Mouse (Mus musculus) frontal cortex, postnatal 25 days (tissue): ENCODE measurements around the gene Hey2.

Experiments
- DNase-seq, 2 experiments: peaks; one replicate each; pipeline ENCODE4 v3.0.0; 2022; ENCODE audit warnings: low spot score in 2 of 2

Hey2 gene

DNA sequence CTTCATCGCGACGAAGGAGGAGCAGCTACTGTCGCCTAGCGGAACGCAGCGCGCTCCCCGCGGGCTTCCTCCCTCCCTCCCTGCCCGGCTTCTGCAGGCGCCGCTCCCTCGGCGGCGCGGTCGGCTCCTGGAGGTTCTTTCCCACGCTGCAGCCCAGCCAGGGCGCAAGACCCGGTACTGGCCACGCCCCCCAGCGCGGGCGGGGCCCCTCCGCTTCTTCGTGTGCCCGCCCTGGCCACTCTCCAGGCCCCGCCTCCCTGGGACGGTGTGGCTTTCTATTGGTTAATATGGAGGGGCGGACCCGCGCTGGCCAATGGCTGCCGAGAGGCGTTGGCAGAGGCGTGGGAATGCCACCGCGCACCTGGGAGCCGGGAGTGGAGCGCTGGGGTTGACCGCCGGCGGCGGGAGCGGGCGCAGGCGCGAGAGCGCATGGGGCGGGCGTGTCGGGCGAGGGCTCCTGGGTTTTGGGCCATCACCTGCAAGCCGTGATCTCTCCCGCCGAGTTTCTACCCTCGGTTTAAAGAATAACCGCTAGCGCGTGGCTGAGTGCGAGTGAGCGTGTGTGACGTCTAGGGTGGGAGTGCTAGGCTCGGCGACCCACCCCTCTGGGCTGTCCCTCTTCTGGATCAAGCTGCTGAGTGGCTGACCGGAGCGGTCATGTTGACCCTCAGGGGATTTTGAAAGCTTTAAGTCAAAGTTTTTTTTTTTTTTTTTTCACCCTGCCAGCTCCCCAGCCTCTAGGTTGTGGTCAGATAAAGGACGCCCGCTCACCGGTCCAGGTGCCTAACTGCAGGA is at the start of gene Hey2:
Gene Hey2, minus strand, starts transcription at position 159 of the 795 bp plus-strand sequence.
- DNase-seq: peak; percentile 93 to 98

GRCm38 (mm10) chr10:30883085-30883760 is 40.6 kb upstream of the Hey2 start:
- DNase-seq: no peak

DNA sequence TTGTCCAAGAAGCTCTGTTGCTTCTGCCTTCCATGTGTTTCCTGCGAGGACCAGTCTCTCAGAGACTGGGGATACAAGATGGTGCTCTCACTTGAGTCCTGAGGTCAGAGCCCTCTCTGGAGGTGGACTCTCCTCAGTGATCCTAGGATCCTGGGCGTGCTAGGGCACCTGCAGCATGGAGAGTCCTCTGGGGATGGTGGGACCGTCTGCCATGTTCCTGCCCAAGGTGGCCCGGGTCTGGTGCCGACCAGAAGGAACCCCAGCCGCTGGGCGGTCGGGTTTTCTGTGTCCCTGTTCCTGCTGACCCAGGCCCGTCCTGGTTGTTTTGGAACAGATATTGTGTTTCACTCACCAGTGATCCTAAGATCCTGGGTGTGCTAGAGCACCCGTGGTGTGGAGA is 38.5 kb upstream of the Hey2 start:
- no peak for DNase-seq

DNA sequence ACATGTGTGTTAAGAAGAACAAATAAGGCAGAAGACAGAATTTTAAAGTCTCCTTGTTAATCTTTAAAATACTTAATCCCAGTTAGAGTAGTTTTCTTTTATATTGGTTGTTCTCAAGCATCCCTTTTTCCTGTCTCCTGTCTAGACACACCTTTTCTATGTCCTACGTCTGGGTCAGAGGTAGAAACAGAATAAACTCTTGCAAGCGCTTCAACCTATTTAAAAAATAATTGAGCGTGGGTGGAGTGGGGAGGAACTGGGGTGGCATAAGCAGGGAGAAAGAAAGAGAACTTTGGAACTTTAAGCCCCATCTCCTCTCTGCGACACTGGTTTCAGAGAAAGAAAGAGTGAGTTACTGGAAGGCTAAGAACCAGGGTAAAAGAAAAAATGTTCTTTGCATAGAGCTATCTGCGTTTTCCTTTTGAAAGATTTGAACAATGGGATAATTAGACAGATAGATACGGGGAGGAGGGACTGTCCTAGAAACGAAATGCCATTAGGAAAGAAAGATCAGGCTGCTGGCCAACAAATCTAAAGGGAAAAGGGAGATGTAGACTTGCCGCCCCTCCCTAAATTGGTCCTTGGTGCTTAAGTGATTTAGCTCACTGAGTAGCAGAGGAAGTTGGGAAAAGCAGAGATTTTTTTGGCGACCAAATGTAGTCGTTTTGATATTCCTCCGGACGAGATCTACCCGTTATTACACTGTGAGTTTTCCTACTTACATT is 2.7 kb upstream of the Hey2 start:
- no peak for DNase-seq

- DNase-seq: no peak
Measured at GRCm38 (mm10) chr10:30844191-30845010, 1.8 kb upstream of the Hey2 start.

- DNase-seq: no peak
Measured at GRCm38 (mm10) chr10:30843438-30844190, 1.0 kb upstream of the Hey2 start.

GRCm38 (mm10) chr10:30842228-30842627 is 373 bp downstream of the Hey2 start:
- DNase-seq: no peak

DNA sequence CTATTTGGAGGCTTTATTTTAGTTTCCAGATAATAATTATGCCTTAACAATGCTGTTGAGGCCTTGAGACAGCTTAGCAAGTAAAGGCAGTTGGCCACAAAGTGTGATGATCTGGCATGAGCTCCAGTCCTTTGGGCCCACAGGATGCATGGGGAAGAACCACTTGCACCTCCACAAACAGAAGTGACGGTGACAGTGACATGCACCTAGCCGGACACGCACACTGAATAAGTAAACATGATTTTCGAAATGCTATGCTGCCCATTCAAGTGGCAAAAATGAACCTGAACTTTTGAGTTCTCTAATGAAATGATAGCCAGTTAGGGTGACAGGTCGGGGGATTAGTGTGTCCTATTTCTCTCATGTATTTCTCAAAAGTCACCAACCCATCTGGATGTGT is 1.8 kb downstream of the Hey2 start:
- no peak for DNase-seq

DNA sequence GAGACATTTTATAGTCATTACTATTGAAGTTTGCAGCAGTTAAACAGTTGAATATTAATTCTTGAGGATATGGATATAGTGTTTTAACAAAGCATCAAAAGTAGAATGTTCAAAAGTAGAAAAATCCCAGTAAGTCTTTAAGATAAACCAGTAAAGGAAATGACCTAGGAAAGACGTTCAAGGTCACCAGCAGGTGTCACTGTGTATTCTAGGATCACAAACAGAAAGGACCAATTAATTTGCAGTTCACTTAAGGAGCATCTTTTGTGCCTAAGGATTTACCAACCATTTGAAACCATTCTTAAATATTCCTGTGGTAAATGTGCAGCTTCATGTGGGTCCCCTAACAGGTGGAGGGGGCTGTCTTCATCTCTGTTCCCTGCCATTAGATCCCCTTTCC is 4.4 kb downstream of the Hey2 start:
- DNase-seq: no peak

DNA sequence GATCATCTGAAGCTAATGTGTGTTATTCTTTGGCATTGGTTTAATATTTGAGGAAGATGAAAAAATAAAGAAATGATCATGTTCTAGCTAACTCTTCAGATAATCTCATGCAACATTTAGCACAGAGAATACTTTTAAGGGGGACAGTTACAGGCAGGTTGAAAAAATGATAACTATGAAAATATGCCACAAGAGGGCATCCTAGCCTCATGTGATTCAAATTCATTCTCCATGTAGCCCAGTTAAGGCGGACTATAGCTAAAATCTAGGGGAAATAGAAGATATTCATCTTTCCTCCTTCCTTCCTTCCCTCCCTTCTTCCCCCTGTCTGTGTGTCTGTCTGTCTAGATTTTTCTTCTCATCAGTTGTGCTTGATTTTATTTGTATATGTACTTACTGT is 17.6 kb downstream of the Hey2 start:
- DNase-seq: no peak

- DNase-seq: peak; percentile 66 to 77
Measured at GRCm38 (mm10) chr10:30810967-30811293, 31.7 kb downstream of the Hey2 start.

DNA sequence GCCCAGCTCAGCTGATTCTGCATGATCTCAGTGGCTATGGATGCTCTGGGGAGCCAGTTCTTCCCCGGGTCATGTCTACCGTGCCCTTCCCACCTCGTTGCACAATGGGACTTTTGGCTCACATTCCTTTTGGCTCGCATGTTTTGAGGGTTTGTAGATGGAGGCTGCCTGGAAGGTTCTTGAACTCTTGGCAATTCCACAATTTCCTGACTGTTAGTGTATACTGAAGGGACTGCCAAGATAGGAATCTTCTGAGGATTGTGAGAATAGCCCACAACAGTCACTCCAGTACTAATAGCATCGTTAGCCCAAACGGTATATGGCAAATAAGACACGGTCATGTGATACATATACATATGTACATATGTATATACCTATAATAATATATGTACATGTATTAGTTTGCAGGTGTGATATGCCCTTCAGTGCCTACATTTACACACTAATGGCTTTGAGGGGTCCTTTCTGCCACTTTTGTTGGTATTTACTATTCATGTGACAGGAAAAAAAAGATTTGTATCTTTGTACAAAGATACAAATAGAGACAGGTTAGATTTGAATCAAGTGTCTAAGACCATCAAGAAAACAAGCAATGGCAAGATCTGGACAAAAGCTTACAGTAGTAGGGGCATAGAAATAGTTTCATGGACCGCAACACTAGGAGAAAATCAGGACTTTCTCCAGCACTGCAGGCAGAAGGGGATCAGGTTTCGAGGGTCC is 32.2 kb downstream of the Hey2 start:
- no peak for DNase-seq

GRCm38 (mm10) chr10:30803587-30804253 is 38.9 kb downstream of the Hey2 start:
- no peak for DNase-seq

DNA sequence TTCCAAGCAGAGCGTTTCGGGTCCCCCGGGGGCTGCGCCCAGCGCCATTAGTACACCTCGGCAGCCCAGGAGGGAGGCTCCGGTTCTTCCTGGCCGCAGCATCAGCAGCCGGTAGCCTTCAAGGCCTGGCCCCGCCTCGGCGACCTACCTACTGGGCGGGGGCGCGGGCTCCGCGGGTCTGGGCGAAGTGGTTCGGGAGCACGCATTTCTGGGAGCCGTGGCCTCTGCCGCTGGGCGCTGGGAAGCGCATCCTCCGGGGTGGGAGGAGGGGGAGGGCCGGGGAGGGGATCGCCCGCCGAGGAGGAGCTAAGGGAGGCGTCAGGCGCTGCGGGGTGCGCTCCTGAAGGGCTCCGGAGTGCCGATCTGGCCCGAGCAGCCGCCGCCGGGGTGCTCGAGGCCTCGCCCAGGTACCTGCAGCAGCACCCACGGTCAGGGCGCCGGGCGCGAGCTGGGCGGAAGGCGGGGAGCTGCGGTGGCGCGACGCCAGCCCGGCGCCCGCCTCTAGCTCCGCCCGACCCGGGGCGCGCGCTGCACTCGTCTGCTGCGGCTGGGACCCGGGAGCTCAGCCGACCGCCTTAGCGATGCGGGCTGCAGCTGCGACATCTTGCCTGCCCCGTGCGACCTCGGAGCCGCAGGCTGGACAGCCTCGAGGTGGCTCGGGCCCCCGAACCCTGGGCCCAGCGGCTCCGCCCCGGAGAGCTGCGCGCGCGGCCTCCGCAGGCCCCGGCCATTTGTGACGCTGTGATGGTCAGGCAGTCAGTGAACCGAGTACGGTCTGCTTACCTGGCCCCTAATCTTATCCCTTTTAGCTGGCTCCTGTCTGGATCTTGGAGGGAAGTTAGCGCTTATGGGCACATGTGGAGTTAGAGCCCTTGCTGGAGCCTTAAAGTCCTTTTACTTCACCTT is 39.7 kb downstream of the Hey2 start, which contains the start of gene Ncoa7:
Gene Ncoa7, minus strand, starts transcription at position 646 of the 906 bp plus-strand sequence.
- DNase-seq: peak; percentile 65 to 67

- no peak for DNase-seq
Measured at GRCm38 (mm10) chr10:30802033-30802432, 40.6 kb downstream of the Hey2 start.

- no peak for DNase-seq
Measured at GRCm38 (mm10) chr10:30799713-30800450, 42.7 kb downstream of the Hey2 start.

GRCm38 (mm10) chr10:30796469-30797261 is 45.9 kb downstream of the Hey2 start:
- no peak for DNase-seq
